Mouse (Mus musculus): ENCODE measurements around the gene Clasp1.

- TF ChIP-seq CTCF (conservative IDR thresholded peaks at IDR 0.05 in 1 of 2, IDR thresholded peaks at IDR 0.05 in 1 of 2; ENCODE audit: low read depth in 2 of 2, low read length in 2 of 2) (no peak), MYC (IDR thresholded peaks at IDR 0.05; ENCODE audit: low read depth, low read length) (no peak), CHD2 (IDR thresholded peaks at IDR 0.05; ENCODE audit: low read length) (no peak), BHLHE40 (IDR thresholded peaks at IDR 0.05; ENCODE audit: low read depth, low read length) (no peak), ZNF384 (IDR thresholded peaks at IDR 0.05; ENCODE audit: low read depth, low read length) (no peak), CHD1 (IDR thresholded peaks at IDR 0.05; ENCODE audit: low read depth, low read length) (no peak), IRF4 (IDR thresholded peaks at IDR 0.05; ENCODE audit: low read depth, low read length) (no peak), TCF12 (IDR thresholded peaks at IDR 0.05; ENCODE audit: low read depth, low read length) (no peak), NELFE (IDR thresholded peaks at IDR 0.05; ENCODE audit: low read depth, low read length) (no peak)
Measured at GRCm38 (mm10) chr1:118444420-118444819, 55.6 kb downstream of the Clasp1 start.
